Mouse (Mus musculus): Measurements from ENCODE around the gene 1110032A03Rik. TPM values are rescaled to one million over a fixed set of nuclear protein-coding genes. Genes with fewer than 3 reads are reported as not detected.

The 1110032A03Rik gene
- polyA plus RNA-seq, 1 experiment from 2014 or later = 36.8 TPM

DNA sequence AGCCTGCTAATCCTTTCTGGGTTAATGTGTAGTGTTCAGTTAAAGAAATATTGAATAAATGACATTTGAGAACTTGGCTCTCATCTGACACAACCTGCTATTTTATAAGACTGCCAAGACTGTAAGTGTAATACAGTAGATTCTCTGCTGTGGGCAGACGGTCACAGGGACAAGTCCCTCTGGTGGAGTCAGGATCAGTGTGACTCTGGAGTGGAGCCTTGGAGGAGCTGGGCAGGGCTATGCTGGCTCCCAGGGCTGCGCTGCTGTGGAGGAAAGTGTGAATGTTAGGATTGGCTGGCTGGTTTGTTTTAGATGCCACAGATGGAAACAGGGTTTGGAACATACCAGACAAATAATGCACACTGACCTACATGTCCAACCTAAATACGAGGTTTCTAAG is 19.9 kb upstream of the 1110032A03Rik start:
- DNase-seq (ENCODE audit: low spot score) (no peak), ATAC-seq (ENCODE audit: low FRiP score, low TSS enrichment) (no peak)
- Histone ChIP-seq H3K9me3 (ENCODE audit: control insufficient read depth, low read length) (no peaks in the 10 kb centered on the region), H3K36me3 (ENCODE audit: control insufficient read depth, insufficient read depth, low read length) (peaks cover 14% of the 10 kb centered on the region), H3K4me2 (replicated peaks; ENCODE audit: low read depth) (no peak overlapping the region), H3K9ac (ENCODE audit: low read length) (no peak overlapping the region), H3K27ac (replicated peaks) (no peak overlapping the region), H3K27me3 (ENCODE audit: control insufficient read depth, insufficient read depth, low read length) (no peaks in the 10 kb centered on the region), H3K4me3 (ENCODE audit: low read depth, low read length) (no peak overlapping the region), H3K4me1 (replicated peaks; ENCODE audit: control insufficient read depth, insufficient read depth) (no peaks in the 10 kb centered on the region)
- no peak for TF ChIP-seq CTCF (IDR thresholded peaks at IDR 0.05; ENCODE audit: low read depth)
- TF ChIP-seq EP300 (optimal IDR thresholded peaks at IDR 0.05) = no peak
- WGBS = 83% methylated on average over 3 of the region's 3 CpGs

DNA sequence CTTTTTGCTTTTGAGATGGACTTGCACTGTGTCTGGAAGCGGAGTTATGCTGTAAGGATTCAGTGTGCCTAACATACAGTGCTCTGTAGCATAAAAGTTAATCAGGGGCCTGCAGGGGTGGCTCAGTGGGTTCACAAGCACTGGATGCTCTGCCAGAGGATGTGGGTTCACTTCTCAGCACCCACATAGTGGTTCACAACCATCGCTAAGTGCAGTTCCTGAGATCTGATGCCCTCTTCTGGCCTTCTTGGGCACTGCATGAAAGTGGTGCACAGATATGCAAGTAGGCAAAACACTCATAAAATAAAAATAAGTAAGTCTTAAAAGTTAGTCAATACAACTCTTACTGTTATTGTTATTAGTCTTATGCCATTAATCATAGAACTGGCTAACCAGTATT is 6.8 kb upstream of the 1110032A03Rik start:
- 78% methylated on average over 2 of the region's 2 CpGs for WGBS
- Histone ChIP-seq H3K4me2 (replicated peaks; ENCODE audit: low read depth) (no peak overlapping the region), H3K4me3 (ENCODE audit: low read depth, low read length) (no peak overlapping the region), H3K27me3 (ENCODE audit: control insufficient read depth, insufficient read depth, low read length) (no peaks in the 10 kb centered on the region), H3K9me3 (ENCODE audit: control insufficient read depth, low read length) (no peaks in the 10 kb centered on the region), H3K9ac (ENCODE audit: low read length) (no peak overlapping the region), H3K36me3 (ENCODE audit: control insufficient read depth, insufficient read depth, low read length) (peaks cover 20% of the 10 kb centered on the region), H3K27ac (replicated peaks) (no peak overlapping the region), H3K4me1 (replicated peaks; ENCODE audit: control insufficient read depth, insufficient read depth) (no peaks in the 10 kb centered on the region)
- ATAC-seq (ENCODE audit: low FRiP score, low TSS enrichment) (no peak), DNase-seq (ENCODE audit: low spot score) (peak; percentile 34)
- TF ChIP-seq CTCF (IDR thresholded peaks at IDR 0.05; ENCODE audit: low read depth) (peak; percentile 66), EP300 (optimal IDR thresholded peaks at IDR 0.05) (no peak)

DNA sequence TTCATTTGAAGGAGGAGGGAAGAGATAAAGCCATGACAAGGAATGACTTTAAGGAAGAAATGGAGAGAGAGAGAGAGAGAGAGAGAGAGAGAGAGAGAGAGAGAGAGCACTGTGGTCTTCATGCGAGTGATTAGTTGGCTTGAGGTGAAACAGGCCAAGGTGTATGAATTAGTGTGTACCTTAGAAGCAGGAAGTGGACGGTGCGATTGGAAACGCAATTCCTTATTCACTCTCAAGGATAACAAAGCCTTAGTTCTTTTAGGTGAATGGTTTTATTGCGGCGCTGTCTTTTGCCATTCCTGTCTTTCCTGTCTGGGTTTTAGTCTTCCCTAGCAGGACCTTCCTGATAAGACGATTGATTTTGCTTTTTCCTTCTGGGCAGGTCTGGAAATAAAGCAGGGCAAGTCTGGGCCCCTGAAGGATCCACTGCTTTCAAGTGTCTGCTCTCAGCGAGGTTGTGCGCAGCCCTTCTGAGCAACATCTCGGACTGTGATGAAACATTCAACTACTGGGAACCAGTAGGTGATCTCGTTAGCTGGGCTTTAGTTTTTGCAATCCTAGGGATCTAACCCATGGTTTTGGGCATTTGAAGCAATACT is 941 bp upstream of the 1110032A03Rik start:
- peak overlapping the region; percentile 92 for H3K27ac ChIP-seq (replicated peaks)
- peaks cover 3% of the 10 kb centered on the region; the same call in 1 of the 2 replicates for H3K36me3 ChIP-seq (ENCODE audit: control insufficient read depth, insufficient read depth, low read length)
- no peak for TF ChIP-seq EP300 (optimal IDR thresholded peaks at IDR 0.05)
- TF ChIP-seq CTCF (IDR thresholded peaks at IDR 0.05; ENCODE audit: low read depth) = no peak
- peak overlapping the region; percentile 97 for H3K4me2 ChIP-seq (replicated peaks; ENCODE audit: low read depth)
- WGBS = 39% methylated on average over 11 of the region's 11 CpGs
- H3K4me3 ChIP-seq (ENCODE audit: low read depth, low read length) = peak overlapping the region; percentile 95
- H3K9me3 ChIP-seq (ENCODE audit: control insufficient read depth, low read length) = no peaks in the 10 kb centered on the region
- no peak for DNase-seq (ENCODE audit: low spot score)
- peaks cover 2% of the 10 kb centered on the region; the same call in 1 of the 2 replicates for H3K4me1 ChIP-seq (replicated peaks; ENCODE audit: control insufficient read depth, insufficient read depth)
- ATAC-seq (ENCODE audit: low FRiP score, low TSS enrichment) = 0 out of 2 replicates have a peak, but pooled peaks have one; percentile 38
- H3K27me3 ChIP-seq (ENCODE audit: control insufficient read depth, insufficient read depth, low read length) = no peaks in the 10 kb centered on the region
- H3K9ac ChIP-seq (ENCODE audit: low read length) = peak overlapping the region; percentile 97; the same call in 1 of the 2 replicates

DNA sequence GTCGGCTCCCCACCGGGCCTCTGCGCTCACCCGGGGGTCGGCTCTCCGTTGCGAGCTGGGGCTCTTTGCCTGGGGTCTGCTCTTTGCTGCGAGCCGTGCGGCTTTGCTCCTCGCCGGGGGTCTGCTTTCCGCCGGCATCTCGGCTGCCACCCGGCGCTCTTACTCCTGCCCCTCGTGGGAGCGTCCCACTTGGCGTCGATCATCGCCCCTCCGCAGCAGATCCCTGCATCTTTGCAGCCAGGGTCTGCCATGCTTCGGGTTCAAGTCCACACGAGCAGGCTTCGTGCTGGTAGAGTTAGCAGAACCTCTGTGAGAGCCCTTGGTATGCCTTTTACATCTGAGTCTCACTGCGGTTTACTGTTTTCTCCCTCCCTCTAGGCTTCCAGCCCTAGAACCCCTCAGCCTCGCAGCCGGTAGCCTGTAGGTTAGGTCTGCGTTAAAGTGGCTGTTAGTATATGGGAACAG is 374 bp upstream of the 1110032A03Rik start:
- no peak for TF ChIP-seq CTCF (IDR thresholded peaks at IDR 0.05; ENCODE audit: low read depth)
- no peak for TF ChIP-seq EP300 (optimal IDR thresholded peaks at IDR 0.05)
- H3K4me3 ChIP-seq (ENCODE audit: low read depth, low read length) = peak overlapping the region; percentile 95
- peak overlapping the region; percentile 97 for H3K4me2 ChIP-seq (replicated peaks; ENCODE audit: low read depth)
- no peak for DNase-seq (ENCODE audit: low spot score)
- peak; percentile 43 for ATAC-seq (ENCODE audit: low FRiP score, low TSS enrichment)
- no peaks in the 10 kb centered on the region for H3K9me3 ChIP-seq (ENCODE audit: control insufficient read depth, low read length)
- peak overlapping the region; percentile 97 for H3K9ac ChIP-seq (ENCODE audit: low read length)
- 0% methylated on average over 30 of the region's 30 CpGs for WGBS
- 0 out of 2 replicates have a peak, but pooled peaks cover 3% of the 10 kb centered on the region for H3K36me3 ChIP-seq (ENCODE audit: control insufficient read depth, insufficient read depth, low read length)
- H3K4me1 ChIP-seq (replicated peaks; ENCODE audit: control insufficient read depth, insufficient read depth) = peaks cover 2% of the 10 kb centered on the region; the same call in 1 of the 2 replicates
- peak overlapping the region; percentile 92 for H3K27ac ChIP-seq (replicated peaks)
- H3K27me3 ChIP-seq (ENCODE audit: control insufficient read depth, insufficient read depth, low read length) = no peaks in the 10 kb centered on the region

DNA sequence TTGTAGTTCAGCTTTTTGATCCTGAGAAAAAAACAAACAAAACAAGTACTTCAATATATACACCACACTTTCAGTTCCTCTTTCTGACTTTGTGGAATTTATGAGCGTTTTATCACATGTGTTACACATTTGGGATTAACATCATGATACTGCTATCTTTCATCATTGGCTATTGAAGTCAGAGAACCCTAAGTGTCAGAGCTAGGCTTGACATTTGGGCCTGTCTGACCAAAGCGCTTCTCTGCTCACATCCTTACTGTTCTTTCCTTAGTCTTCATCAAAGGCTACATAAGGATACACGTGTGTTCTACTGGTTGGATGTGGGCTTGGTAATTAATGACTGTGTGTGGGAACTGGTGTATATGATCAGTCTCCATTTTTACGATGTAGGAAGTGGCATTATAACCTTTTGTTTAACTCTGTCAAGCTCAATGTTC is 1.3 kb downstream of the 1110032A03Rik start:
- Histone ChIP-seq H3K4me2 (replicated peaks; ENCODE audit: low read depth) (peak overlapping the region; percentile 97; the same call in 1 of the 2 replicates), H3K9ac (ENCODE audit: low read length) (no peak overlapping the region), H3K36me3 (ENCODE audit: control insufficient read depth, insufficient read depth, low read length) (0 out of 2 replicates have a peak, but pooled peaks cover 3% of the 10 kb centered on the region), H3K9me3 (ENCODE audit: control insufficient read depth, low read length) (no peaks in the 10 kb centered on the region), H3K27me3 (ENCODE audit: control insufficient read depth, insufficient read depth, low read length) (no peaks in the 10 kb centered on the region), H3K27ac (replicated peaks) (no peak overlapping the region), H3K4me3 (ENCODE audit: low read depth, low read length) (no peak overlapping the region), H3K4me1 (replicated peaks; ENCODE audit: control insufficient read depth, insufficient read depth) (peaks cover 4% of the 10 kb centered on the region)
- ATAC-seq (ENCODE audit: low FRiP score, low TSS enrichment) (no peak), DNase-seq (ENCODE audit: low spot score) (no peak)
- TF ChIP-seq EP300 (optimal IDR thresholded peaks at IDR 0.05) (no peak), CTCF (IDR thresholded peaks at IDR 0.05; ENCODE audit: low read depth) (no peak)
- WGBS = 61% methylated on average over 4 of the region's 4 CpGs

DNA sequence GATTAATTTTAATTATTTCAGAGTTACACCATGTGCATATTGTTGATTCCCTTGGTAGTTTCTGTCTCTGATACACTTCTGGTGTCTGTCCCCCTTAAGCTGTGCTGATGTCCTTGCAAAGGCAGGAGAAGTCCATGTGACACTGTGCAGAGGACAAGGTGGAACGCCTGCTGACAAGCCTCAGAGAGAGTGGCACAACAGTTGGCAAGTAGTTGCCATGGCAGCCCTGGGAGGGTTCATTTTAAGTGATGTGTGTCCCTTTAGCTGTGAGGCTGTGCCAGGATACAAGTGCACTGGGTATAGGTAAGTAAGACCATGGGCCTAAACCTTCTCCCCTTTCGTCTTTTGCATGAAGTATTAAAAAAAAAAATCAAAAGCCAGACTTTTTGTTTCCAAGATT is 5.3 kb downstream of the 1110032A03Rik start:
- Histone ChIP-seq H3K4me3 (ENCODE audit: low read depth, low read length) (no peak overlapping the region), H3K9me3 (ENCODE audit: control insufficient read depth, low read length) (no peaks in the 10 kb centered on the region), H3K36me3 (ENCODE audit: control insufficient read depth, insufficient read depth, low read length) (0 out of 2 replicates have a peak, but pooled peaks cover 3% of the 10 kb centered on the region), H3K4me1 (replicated peaks; ENCODE audit: control insufficient read depth, insufficient read depth) (peaks cover 3% of the 10 kb centered on the region), H3K4me2 (replicated peaks; ENCODE audit: low read depth) (no peak overlapping the region), H3K27ac (replicated peaks) (no peak overlapping the region), H3K27me3 (ENCODE audit: control insufficient read depth, insufficient read depth, low read length) (no peaks in the 10 kb centered on the region), H3K9ac (ENCODE audit: low read length) (no peak overlapping the region)
- DNase-seq (ENCODE audit: low spot score) (no peak), ATAC-seq (ENCODE audit: low FRiP score, low TSS enrichment) (no peak)
- WGBS = 78% methylated on average over 2 of the region's 2 CpGs
- TF ChIP-seq CTCF (IDR thresholded peaks at IDR 0.05; ENCODE audit: low read depth) (no peak), EP300 (optimal IDR thresholded peaks at IDR 0.05) (no peak)
